Mouse (Mus musculus): ENCODE results near the gene Cdh4. TPM values are rescaled to one million over a fixed set of nuclear protein-coding genes. Genes with fewer than 3 reads are reported as not detected.

Gene Cdh4
- polyA plus RNA-seq, 1 experiment from 2014 or later, result 26.1 TPM

- Histone ChIP-seq H3K36me3 (no peaks in the 10 kb centered on the region), H3K4me1 (peaks cover 25% of the 10 kb centered on the region), H3K4me2 (replicated peaks) (peak overlapping the region; percentile 38), H3K9ac (no peak overlapping the region), H3K27ac (no peak overlapping the region), H3K27me3 (peaks cover 84% of the 10 kb centered on the region), H3K9me3 (replicated peaks) (0 out of 2 replicates have a peak, but pooled peaks cover 6% of the 10 kb centered on the region), H3K4me3 (no peak overlapping the region)
- 3% methylated on average over 20 of the region's 20 CpGs for WGBS
- 0 out of 2 replicates have a peak, but pooled peaks have one; percentile 57 for ATAC-seq (ENCODE audit: low FRiP score)
Observed at GRCm38 (mm10) chr2:179661998-179662714, 219.9 kb downstream of the Cdh4 start.

GRCm38 (mm10) chr2:179662739-179663138, 220.5 kb downstream of the Cdh4 start:
- Histone ChIP-seq H3K27me3 (peaks cover 82% of the 10 kb centered on the region), H3K4me1 (peaks cover 25% of the 10 kb centered on the region), H3K36me3 (no peaks in the 10 kb centered on the region), H3K4me3 (no peak overlapping the region), H3K4me2 (replicated peaks) (peak overlapping the region; percentile 38), H3K9me3 (replicated peaks) (0 out of 2 replicates have a peak, but pooled peaks cover 6% of the 10 kb centered on the region), H3K9ac (no peak overlapping the region), H3K27ac (no peak overlapping the region)
- ATAC-seq (ENCODE audit: low FRiP score), result no peak
- WGBS, result 13% methylated on average over 9 of the region's 9 CpGs

GRCm38 (mm10) chr2:179663652-179664051, 221.4 kb downstream of the Cdh4 start:
- no peak overlapping the region for H3K9ac ChIP-seq

GRCm38 (mm10) chr2:179664171-179664608, 222.0 kb downstream of the Cdh4 start:
- no peak overlapping the region for H3K4me2 ChIP-seq (replicated peaks)
- H3K4me3 ChIP-seq, result no peak overlapping the region
- 0 out of 2 replicates have a peak, but pooled peaks cover 6% of the 10 kb centered on the region for H3K9me3 ChIP-seq (replicated peaks)
- no peak for ATAC-seq (ENCODE audit: low FRiP score)
- no peak overlapping the region for H3K9ac ChIP-seq
- 78% methylated on average over 13 of the region's 13 CpGs for WGBS
- H3K27me3 ChIP-seq, result peaks cover 87% of the 10 kb centered on the region
- peaks cover 33% of the 10 kb centered on the region for H3K4me1 ChIP-seq
- H3K27ac ChIP-seq, result no peak overlapping the region
- H3K36me3 ChIP-seq, result no peaks in the 10 kb centered on the region

More at GRCm38 (mm10) chr2:179663652-179664051, 221.4 kb downstream of the Cdh4 start:
- Histone ChIP-seq H3K4me3 (no peak overlapping the region), H3K27ac (no peak overlapping the region), H3K36me3 (no peaks in the 10 kb centered on the region), H3K4me1 (peaks cover 29% of the 10 kb centered on the region), H3K4me2 (replicated peaks) (no peak overlapping the region), H3K9me3 (replicated peaks) (0 out of 2 replicates have a peak, but pooled peaks cover 6% of the 10 kb centered on the region), H3K27me3 (peaks cover 84% of the 10 kb centered on the region)
- WGBS, result 34% methylated on average over 9 of the region's 9 CpGs
- ATAC-seq (ENCODE audit: low FRiP score), result no peak

GRCm38 (mm10) chr2:179670689-179671088, 228.5 kb downstream of the Cdh4 start:
- Histone ChIP-seq H3K9me3 (replicated peaks) (no peaks in the 10 kb centered on the region), H3K4me2 (replicated peaks) (no peak overlapping the region), H3K27ac (no peak overlapping the region), H3K9ac (no peak overlapping the region), H3K4me3 (no peak overlapping the region), H3K27me3 (peaks cover 35% of the 10 kb centered on the region), H3K4me1 (peaks cover 26% of the 10 kb centered on the region), H3K36me3 (no peaks in the 10 kb centered on the region)
- 37% methylated on average over 10 of the region's 10 CpGs for WGBS
- no peak for ATAC-seq (ENCODE audit: low FRiP score)

GRCm38 (mm10) chr2:179679866-179680265, 237.6 kb downstream of the Cdh4 start:
- no peaks in the 10 kb centered on the region for H3K9me3 ChIP-seq (replicated peaks)
- 65% methylated on average over 5 of the region's 5 CpGs for WGBS
- H3K4me2 ChIP-seq (replicated peaks), result no peak overlapping the region
- no peak overlapping the region for H3K9ac ChIP-seq
- H3K27ac ChIP-seq, result no peak overlapping the region
- H3K27me3 ChIP-seq, result peaks cover 21% of the 10 kb centered on the region
- H3K36me3 ChIP-seq, result no peaks in the 10 kb centered on the region
- no peak overlapping the region for H3K4me3 ChIP-seq
- ATAC-seq (ENCODE audit: low FRiP score), result no peak
- H3K4me1 ChIP-seq, result no peaks in the 10 kb centered on the region

GRCm38 (mm10) chr2:179681386-179681785, 239.2 kb downstream of the Cdh4 start:
- peaks cover 25% of the 10 kb centered on the region for H3K27me3 ChIP-seq
- no peak for ATAC-seq (ENCODE audit: low FRiP score)
- WGBS, result 85% methylated on average over 1 of the region's 1 CpGs

GRCm38 (mm10) chr2:179687243-179687681, 245.0 kb downstream of the Cdh4 start:
- no peaks in the 10 kb centered on the region for H3K36me3 ChIP-seq
- peaks cover 17% of the 10 kb centered on the region for H3K4me1 ChIP-seq
- no peak overlapping the region for H3K27ac ChIP-seq
- WGBS, result 59% methylated on average over 12 of the region's 12 CpGs
- H3K27me3 ChIP-seq, result peaks cover 12% of the 10 kb centered on the region; the same call in 1 of the 2 replicates
- H3K4me2 ChIP-seq (replicated peaks), result no peak overlapping the region
- ATAC-seq (ENCODE audit: low FRiP score), result no peak
- H3K4me3 ChIP-seq, result no peak overlapping the region
- no peaks in the 10 kb centered on the region for H3K9me3 ChIP-seq (replicated peaks)
- H3K9ac ChIP-seq, result no peak overlapping the region

More at GRCm38 (mm10) chr2:179681386-179681785, 239.2 kb downstream of the Cdh4 start:
- Histone ChIP-seq H3K9ac (no peak overlapping the region), H3K4me2 (replicated peaks) (no peak overlapping the region), H3K9me3 (replicated peaks) (no peaks in the 10 kb centered on the region), H3K4me1 (no peaks in the 10 kb centered on the region), H3K36me3 (no peaks in the 10 kb centered on the region), H3K27ac (no peak overlapping the region), H3K4me3 (no peak overlapping the region)

GRCm38 (mm10) chr2:179688976-179689375, 246.7 kb downstream of the Cdh4 start:
- Histone ChIP-seq H3K9ac (no peak overlapping the region), H3K4me3 (no peak overlapping the region), H3K4me2 (replicated peaks) (no peak overlapping the region), H3K27me3 (peaks cover 12% of the 10 kb centered on the region), H3K27ac (no peak overlapping the region), H3K9me3 (replicated peaks) (no peaks in the 10 kb centered on the region), H3K4me1 (peaks cover 17% of the 10 kb centered on the region), H3K36me3 (no peaks in the 10 kb centered on the region)
- ATAC-seq (ENCODE audit: low FRiP score), result no peak
- 86% methylated on average over 5 of the region's 5 CpGs for WGBS

- no peak overlapping the region for H3K4me3 ChIP-seq
- H3K4me2 ChIP-seq (replicated peaks), result no peak overlapping the region
- H3K27me3 ChIP-seq, result peaks cover 12% of the 10 kb centered on the region
- peaks cover 23% of the 10 kb centered on the region for H3K4me1 ChIP-seq
- no peaks in the 10 kb centered on the region for H3K36me3 ChIP-seq
- WGBS, result 75% methylated on average over 3 of the region's 3 CpGs
- no peak overlapping the region for H3K27ac ChIP-seq
- H3K9ac ChIP-seq, result no peak overlapping the region
- no peaks in the 10 kb centered on the region for H3K9me3 ChIP-seq (replicated peaks)
- ATAC-seq (ENCODE audit: low FRiP score), result no peak
Observed at GRCm38 (mm10) chr2:179689761-179690160, 247.5 kb downstream of the Cdh4 start.

- peaks cover 28% of the 10 kb centered on the region for H3K4me1 ChIP-seq
- H3K36me3 ChIP-seq, result no peaks in the 10 kb centered on the region
- 25% methylated on average over 7 of the region's 7 CpGs for WGBS
- no peak overlapping the region for H3K4me3 ChIP-seq
- H3K27me3 ChIP-seq, result peaks cover 8% of the 10 kb centered on the region
- H3K9ac ChIP-seq, result peak overlapping the region; percentile 13; the same call in 1 of the 2 replicates
- no peak for ATAC-seq (ENCODE audit: low FRiP score)
- H3K9me3 ChIP-seq (replicated peaks), result no peaks in the 10 kb centered on the region
- no peak overlapping the region for H3K27ac ChIP-seq
- no peak overlapping the region for H3K4me2 ChIP-seq (replicated peaks)
Observed at GRCm38 (mm10) chr2:179690571-179690970, 248.3 kb downstream of the Cdh4 start.

GRCm38 (mm10) chr2:179694936-179695335, 252.7 kb downstream of the Cdh4 start:
- no peak overlapping the region for H3K4me2 ChIP-seq (replicated peaks)
- peaks cover 35% of the 10 kb centered on the region for H3K4me1 ChIP-seq
- ATAC-seq (ENCODE audit: low FRiP score), result 0 out of 2 replicates have a peak, but pooled peaks have one; percentile 48
- H3K27me3 ChIP-seq, result peaks cover 13% of the 10 kb centered on the region
- H3K9me3 ChIP-seq (replicated peaks), result no peaks in the 10 kb centered on the region
- WGBS, result 55% methylated on average over 9 of the region's 9 CpGs
- peak overlapping the region; percentile 62 for H3K27ac ChIP-seq
- H3K9ac ChIP-seq, result no peak overlapping the region
- H3K4me3 ChIP-seq, result no peak overlapping the region
- H3K36me3 ChIP-seq, result no peaks in the 10 kb centered on the region

All from hindbrain, embryonic 12.5 days (tissue).